Mouse (Mus musculus): ENCODE measurements around the gene Foxp2. TPM values are rescaled to one million over a fixed set of nuclear protein-coding genes. Genes with fewer than 3 reads are reported as not detected.

Foxp2 gene
- polyA plus RNA-seq, 1 experiment from 2014 or later: 50.1 TPM

- 22% methylated on average over 2 of the region's 2 CpGs for WGBS
- ATAC-seq (replicated peaks; ENCODE audit: insufficient number of reproducible peaks, low FRiP score, low TSS enrichment, low read depth) (0 out of 2 replicates have a peak, but pooled peaks have one; percentile 67), DNase-seq (ENCODE audit: low spot score) (peak; percentile 82)
- Histone ChIP-seq H3K4me1 (ENCODE audit: control insufficient read depth, insufficient read depth, low read length) (no peaks in the 10 kb centered on the region; the same call in 1 of the 2 replicates), H3K4me3 (ENCODE audit: low read depth, low read length) (no peak overlapping the region), H3K4me2 (ENCODE audit: low read depth, low read length) (no peak overlapping the region), H3K9me3 (replicated peaks; ENCODE audit: control insufficient read depth, low read length) (no peaks in the 10 kb centered on the region), H3K27me3 (ENCODE audit: control insufficient read depth, insufficient read depth, low read length) (no peaks in the 10 kb centered on the region), H3K36me3 (replicated peaks; ENCODE audit: control insufficient read depth, insufficient read depth, low read depth, low read length) (no peaks in the 10 kb centered on the region), H3K9ac (replicated peaks; ENCODE audit: low read length) (no peak overlapping the region), H3K27ac (replicated peaks; ENCODE audit: low read depth, low read length) (no peak overlapping the region)
Observed at GRCm38 (mm10) chr6:15321551-15321974, 420.4 kb downstream of the Foxp2 start.

GRCm38 (mm10) chr6:15323099-15323498, 421.9 kb downstream of the Foxp2 start:
- no peaks in the 10 kb centered on the region for H3K27me3 ChIP-seq (ENCODE audit: control insufficient read depth, insufficient read depth, low read length)
- H3K4me3 ChIP-seq (ENCODE audit: low read depth, low read length): no peak overlapping the region
- DNase-seq (ENCODE audit: low spot score): no peak
- H3K4me1 ChIP-seq (ENCODE audit: control insufficient read depth, insufficient read depth, low read length): no peaks in the 10 kb centered on the region; the same call in 1 of the 2 replicates
- H3K27ac ChIP-seq (replicated peaks; ENCODE audit: low read depth, low read length): no peak overlapping the region
- H3K36me3 ChIP-seq (replicated peaks; ENCODE audit: control insufficient read depth, insufficient read depth, low read depth, low read length): no peaks in the 10 kb centered on the region
- no peaks in the 10 kb centered on the region for H3K9me3 ChIP-seq (replicated peaks; ENCODE audit: control insufficient read depth, low read length)
- ATAC-seq (replicated peaks; ENCODE audit: insufficient number of reproducible peaks, low FRiP score, low TSS enrichment, low read depth): no peak
- H3K4me2 ChIP-seq (ENCODE audit: low read depth, low read length): no peak overlapping the region
- H3K9ac ChIP-seq (replicated peaks; ENCODE audit: low read length): no peak overlapping the region

- H3K4me3 ChIP-seq (ENCODE audit: low read depth, low read length): no peak overlapping the region
- no peak overlapping the region for H3K9ac ChIP-seq (replicated peaks; ENCODE audit: low read length)
- no peaks in the 10 kb centered on the region for H3K36me3 ChIP-seq (replicated peaks; ENCODE audit: control insufficient read depth, insufficient read depth, low read depth, low read length)
- ATAC-seq (replicated peaks; ENCODE audit: insufficient number of reproducible peaks, low FRiP score, low TSS enrichment, low read depth): no peak
- no peaks in the 10 kb centered on the region for H3K4me1 ChIP-seq (ENCODE audit: control insufficient read depth, insufficient read depth, low read length)
- WGBS: 76% methylated on average over 3 of the region's 3 CpGs
- H3K9me3 ChIP-seq (replicated peaks; ENCODE audit: control insufficient read depth, low read length): no peaks in the 10 kb centered on the region
- H3K27me3 ChIP-seq (ENCODE audit: control insufficient read depth, insufficient read depth, low read length): no peaks in the 10 kb centered on the region
- H3K4me2 ChIP-seq (ENCODE audit: low read depth, low read length): no peak overlapping the region
- no peak overlapping the region for H3K27ac ChIP-seq (replicated peaks; ENCODE audit: low read depth, low read length)
- no peak for DNase-seq (ENCODE audit: low spot score)
Observed at GRCm38 (mm10) chr6:15347705-15348104, 446.6 kb downstream of the Foxp2 start.

- no peak overlapping the region for H3K4me2 ChIP-seq (ENCODE audit: low read depth, low read length)
- no peaks in the 10 kb centered on the region for H3K27me3 ChIP-seq (ENCODE audit: control insufficient read depth, insufficient read depth, low read length)
- H3K36me3 ChIP-seq (replicated peaks; ENCODE audit: control insufficient read depth, insufficient read depth, low read depth, low read length): no peaks in the 10 kb centered on the region
- no peak overlapping the region for H3K9ac ChIP-seq (replicated peaks; ENCODE audit: low read length)
- no peak overlapping the region for H3K4me3 ChIP-seq (ENCODE audit: low read depth, low read length)
- WGBS: 83% methylated on average over 4 of the region's 4 CpGs
- no peaks in the 10 kb centered on the region for H3K4me1 ChIP-seq (ENCODE audit: control insufficient read depth, insufficient read depth, low read length)
- DNase-seq (ENCODE audit: low spot score): no peak
- no peak for ATAC-seq (replicated peaks; ENCODE audit: insufficient number of reproducible peaks, low FRiP score, low TSS enrichment, low read depth)
- no peak overlapping the region for H3K27ac ChIP-seq (replicated peaks; ENCODE audit: low read depth, low read length)
- H3K9me3 ChIP-seq (replicated peaks; ENCODE audit: control insufficient read depth, low read length): no peaks in the 10 kb centered on the region
Observed at GRCm38 (mm10) chr6:15355852-15356251, 454.7 kb downstream of the Foxp2 start.

- Histone ChIP-seq H3K36me3 (replicated peaks; ENCODE audit: control insufficient read depth, insufficient read depth, low read depth, low read length) (no peaks in the 10 kb centered on the region), H3K27me3 (ENCODE audit: control insufficient read depth, insufficient read depth, low read length) (no peaks in the 10 kb centered on the region), H3K4me1 (ENCODE audit: control insufficient read depth, insufficient read depth, low read length) (no peaks in the 10 kb centered on the region), H3K9ac (replicated peaks; ENCODE audit: low read length) (no peak overlapping the region), H3K4me2 (ENCODE audit: low read depth, low read length) (no peak overlapping the region), H3K4me3 (ENCODE audit: low read depth, low read length) (no peak overlapping the region), H3K9me3 (replicated peaks; ENCODE audit: control insufficient read depth, low read length) (no peaks in the 10 kb centered on the region), H3K27ac (replicated peaks; ENCODE audit: low read depth, low read length) (no peak overlapping the region)
- DNase-seq (ENCODE audit: low spot score) (no peak), ATAC-seq (replicated peaks; ENCODE audit: insufficient number of reproducible peaks, low FRiP score, low TSS enrichment, low read depth) (no peak)
- 72% methylated on average over 8 of the region's 8 CpGs for WGBS
Observed at GRCm38 (mm10) chr6:15370281-15370680, 469.1 kb downstream of the Foxp2 start.

- DNase-seq (ENCODE audit: low spot score) (no peak), ATAC-seq (replicated peaks; ENCODE audit: insufficient number of reproducible peaks, low FRiP score, low TSS enrichment, low read depth) (no peak)
- H3K4me2 ChIP-seq (ENCODE audit: low read depth, low read length): no peak overlapping the region
- H3K9me3 ChIP-seq (replicated peaks; ENCODE audit: control insufficient read depth, low read length): no peaks in the 10 kb centered on the region
- H3K27me3 ChIP-seq (ENCODE audit: control insufficient read depth, insufficient read depth, low read length): no peaks in the 10 kb centered on the region
- no peak overlapping the region for H3K9ac ChIP-seq (replicated peaks; ENCODE audit: low read length)
- WGBS: 72% methylated on average over 4 of the region's 4 CpGs
- no peak overlapping the region for H3K4me3 ChIP-seq (ENCODE audit: low read depth, low read length)
- no peaks in the 10 kb centered on the region for H3K36me3 ChIP-seq (replicated peaks; ENCODE audit: control insufficient read depth, insufficient read depth, low read depth, low read length)
- no peaks in the 10 kb centered on the region for H3K4me1 ChIP-seq (ENCODE audit: control insufficient read depth, insufficient read depth, low read length)
- H3K27ac ChIP-seq (replicated peaks; ENCODE audit: low read depth, low read length): no peak overlapping the region
Observed at GRCm38 (mm10) chr6:15370827-15371226, 469.7 kb downstream of the Foxp2 start.

GRCm38 (mm10) chr6:15373621-15374020, 472.5 kb downstream of the Foxp2 start:
- ATAC-seq (replicated peaks; ENCODE audit: insufficient number of reproducible peaks, low FRiP score, low TSS enrichment, low read depth) (no peak), DNase-seq (ENCODE audit: low spot score) (no peak)
- H3K4me2 ChIP-seq (ENCODE audit: low read depth, low read length): no peak overlapping the region
- H3K9ac ChIP-seq (replicated peaks; ENCODE audit: low read length): no peak overlapping the region
- H3K36me3 ChIP-seq (replicated peaks; ENCODE audit: control insufficient read depth, insufficient read depth, low read depth, low read length): no peaks in the 10 kb centered on the region
- no peak overlapping the region for H3K27ac ChIP-seq (replicated peaks; ENCODE audit: low read depth, low read length)
- no peaks in the 10 kb centered on the region for H3K4me1 ChIP-seq (ENCODE audit: control insufficient read depth, insufficient read depth, low read length)
- WGBS: 89% methylated on average over 3 of the region's 3 CpGs
- no peaks in the 10 kb centered on the region for H3K9me3 ChIP-seq (replicated peaks; ENCODE audit: control insufficient read depth, low read length)
- no peak overlapping the region for H3K4me3 ChIP-seq (ENCODE audit: low read depth, low read length)
- no peaks in the 10 kb centered on the region for H3K27me3 ChIP-seq (ENCODE audit: control insufficient read depth, insufficient read depth, low read length)

GRCm38 (mm10) chr6:15378261-15378660, 477.1 kb downstream of the Foxp2 start:
- DNase-seq (ENCODE audit: low spot score) (no peak), ATAC-seq (replicated peaks; ENCODE audit: insufficient number of reproducible peaks, low FRiP score, low TSS enrichment, low read depth) (no peak)
- no peak overlapping the region for H3K9ac ChIP-seq (replicated peaks; ENCODE audit: low read length)
- H3K27me3 ChIP-seq (ENCODE audit: control insufficient read depth, insufficient read depth, low read length): no peaks in the 10 kb centered on the region
- H3K36me3 ChIP-seq (replicated peaks; ENCODE audit: control insufficient read depth, insufficient read depth, low read depth, low read length): no peaks in the 10 kb centered on the region
- H3K9me3 ChIP-seq (replicated peaks; ENCODE audit: control insufficient read depth, low read length): no peaks in the 10 kb centered on the region
- H3K27ac ChIP-seq (replicated peaks; ENCODE audit: low read depth, low read length): no peak overlapping the region
- no peak overlapping the region for H3K4me3 ChIP-seq (ENCODE audit: low read depth, low read length)
- no peaks in the 10 kb centered on the region for H3K4me1 ChIP-seq (ENCODE audit: control insufficient read depth, insufficient read depth, low read length)
- H3K4me2 ChIP-seq (ENCODE audit: low read depth, low read length): no peak overlapping the region
- 47% methylated on average over 5 of the region's 5 CpGs for WGBS
